Mouse (Mus musculus): ENCODE data around the gene 1700003E16Rik. TPM values are rescaled to one million over a fixed set of nuclear protein-coding genes. Genes with fewer than 3 reads are reported as not detected.

Gene 1700003E16Rik
- polyA plus RNA-seq, 1 experiment from 2014 or later, result 2.0 TPM

- Histone ChIP-seq H3K4me1 (peaks cover 45% of the 10 kb centered on the region), H3K4me3 (no peak overlapping the region), H3K27ac (replicated peaks) (no peak overlapping the region), H3K9me3 (replicated peaks) (no peaks in the 10 kb centered on the region), H3K27me3 (ENCODE audit: low read depth, poor library complexity, severe bottlenecking) (no peaks in the 10 kb centered on the region), H3K36me3 (no peaks in the 10 kb centered on the region; the same call in 1 of the 2 replicates)
- 88% methylated on average over 5 of the region's 5 CpGs for WGBS
- DNase-seq (ENCODE audit: low spot score), result no peak
Measured at GRCm38 (mm10) chr6:83169872-83170271, 13.7 kb downstream of the 1700003E16Rik start.

GRCm38 (mm10) chr6:83171063-83171462, 14.9 kb downstream of the 1700003E16Rik start:
- 81% methylated on average over 5 of the region's 5 CpGs for WGBS

GRCm38 (mm10) chr6:83172240-83172920, 16.2 kb downstream of the 1700003E16Rik start:
- H3K36me3 ChIP-seq, result peaks cover 7% of the 10 kb centered on the region
- no peaks in the 10 kb centered on the region for H3K9me3 ChIP-seq (replicated peaks)
- no peak overlapping the region for H3K4me3 ChIP-seq
- H3K27me3 ChIP-seq (ENCODE audit: low read depth, poor library complexity, severe bottlenecking), result no peaks in the 10 kb centered on the region
- DNase-seq (ENCODE audit: low spot score), result no peak
- 57% methylated on average over 9 of the region's 9 CpGs for WGBS
- H3K4me1 ChIP-seq, result peaks cover 29% of the 10 kb centered on the region
- peak overlapping the region; percentile 38; the same call in 1 of the 2 replicates for H3K27ac ChIP-seq (replicated peaks)

More at GRCm38 (mm10) chr6:83171063-83171462, 14.9 kb downstream of the 1700003E16Rik start:
- Histone ChIP-seq H3K27me3 (ENCODE audit: low read depth, poor library complexity, severe bottlenecking) (no peaks in the 10 kb centered on the region), H3K36me3 (peaks cover 2% of the 10 kb centered on the region; the same call in 1 of the 2 replicates), H3K4me1 (peaks cover 40% of the 10 kb centered on the region), H3K4me3 (no peak overlapping the region), H3K27ac (replicated peaks) (no peak overlapping the region), H3K9me3 (replicated peaks) (no peaks in the 10 kb centered on the region)
- DNase-seq (ENCODE audit: low spot score), result no peak

- 89% methylated on average over 8 of the region's 8 CpGs for WGBS
- Histone ChIP-seq H3K27me3 (ENCODE audit: low read depth, poor library complexity, severe bottlenecking) (no peaks in the 10 kb centered on the region), H3K4me1 (peaks cover 42% of the 10 kb centered on the region)
Measured at GRCm38 (mm10) chr6:83175996-83176395, 19.8 kb downstream of the 1700003E16Rik start.

GRCm38 (mm10) chr6:83179390-83180117, 23.4 kb downstream of the 1700003E16Rik start:
- 13% methylated on average over 12 of the region's 12 CpGs for WGBS
- Histone ChIP-seq H3K27me3 (ENCODE audit: low read depth, poor library complexity, severe bottlenecking) (no peaks in the 10 kb centered on the region), H3K9me3 (replicated peaks) (no peaks in the 10 kb centered on the region), H3K36me3 (peaks cover 33% of the 10 kb centered on the region), H3K4me3 (peak overlapping the region; percentile 55), H3K27ac (replicated peaks) (peak overlapping the region; percentile 76), H3K4me1 (peaks cover 24% of the 10 kb centered on the region)
- peak; percentile 55 for DNase-seq (ENCODE audit: low spot score)

More at GRCm38 (mm10) chr6:83175996-83176395, 19.8 kb downstream of the 1700003E16Rik start:
- Histone ChIP-seq H3K9me3 (replicated peaks) (no peaks in the 10 kb centered on the region), H3K36me3 (peaks cover 8% of the 10 kb centered on the region; the same call in 1 of the 2 replicates), H3K4me3 (no peak overlapping the region), H3K27ac (replicated peaks) (no peak overlapping the region)
- DNase-seq (ENCODE audit: low spot score), result no peak

- Histone ChIP-seq H3K4me3 (peak overlapping the region; percentile 55; the same call in 1 of the 2 replicates), H3K4me1 (peaks cover 33% of the 10 kb centered on the region), H3K27me3 (ENCODE audit: low read depth, poor library complexity, severe bottlenecking) (no peaks in the 10 kb centered on the region), H3K9me3 (replicated peaks) (no peaks in the 10 kb centered on the region), H3K36me3 (peaks cover 39% of the 10 kb centered on the region), H3K27ac (replicated peaks) (no peak overlapping the region)
- WGBS, result 88% methylated on average over 6 of the region's 6 CpGs
- DNase-seq (ENCODE audit: low spot score), result no peak
Measured at GRCm38 (mm10) chr6:83180605-83181004, 24.4 kb downstream of the 1700003E16Rik start.

GRCm38 (mm10) chr6:83184858-83185435, 28.7 kb downstream of the 1700003E16Rik start:
- DNase-seq (ENCODE audit: low spot score), result no peak
- Histone ChIP-seq H3K4me1 (peaks cover 40% of the 10 kb centered on the region), H3K9me3 (replicated peaks) (no peaks in the 10 kb centered on the region), H3K27ac (replicated peaks) (0 out of 2 replicates have a peak overlapping the region, but pooled peaks have one; percentile 23), H3K27me3 (ENCODE audit: low read depth, poor library complexity, severe bottlenecking) (no peaks in the 10 kb centered on the region), H3K36me3 (peaks cover 49% of the 10 kb centered on the region), H3K4me3 (no peak overlapping the region)
- WGBS, result 87% methylated on average over 3 of the region's 3 CpGs

GRCm38 (mm10) chr6:83185895-83186861, 30.0 kb downstream of the 1700003E16Rik start:
- 6% methylated on average over 25 of the region's 25 CpGs for WGBS
- Histone ChIP-seq H3K27ac (replicated peaks) (peak overlapping the region; percentile 85), H3K4me1 (peaks cover 35% of the 10 kb centered on the region), H3K36me3 (peaks cover 61% of the 10 kb centered on the region), H3K27me3 (ENCODE audit: low read depth, poor library complexity, severe bottlenecking) (no peaks in the 10 kb centered on the region), H3K4me3 (peak overlapping the region; percentile 58), H3K9me3 (replicated peaks) (no peaks in the 10 kb centered on the region)
- DNase-seq (ENCODE audit: low spot score), result peak; percentile 87

- Histone ChIP-seq H3K9me3 (replicated peaks) (no peaks in the 10 kb centered on the region), H3K4me1 (peaks cover 35% of the 10 kb centered on the region), H3K27ac (replicated peaks) (peak overlapping the region; percentile 85), H3K36me3 (peaks cover 69% of the 10 kb centered on the region), H3K4me3 (peak overlapping the region; percentile 58), H3K27me3 (ENCODE audit: low read depth, poor library complexity, severe bottlenecking) (no peaks in the 10 kb centered on the region)
- WGBS, result 61% methylated on average over 2 of the region's 2 CpGs
- no peak for DNase-seq (ENCODE audit: low spot score)
Measured at GRCm38 (mm10) chr6:83186946-83187345, 30.7 kb downstream of the 1700003E16Rik start.

- Histone ChIP-seq H3K27ac (replicated peaks) (no peak overlapping the region), H3K4me3 (no peak overlapping the region), H3K4me1 (peaks cover 10% of the 10 kb centered on the region), H3K9me3 (replicated peaks) (no peaks in the 10 kb centered on the region), H3K36me3 (peaks cover 99% of the 10 kb centered on the region), H3K27me3 (ENCODE audit: low read depth, poor library complexity, severe bottlenecking) (no peaks in the 10 kb centered on the region)
- 92% methylated on average over 7 of the region's 7 CpGs for WGBS
- no peak for DNase-seq (ENCODE audit: low spot score)
Measured at GRCm38 (mm10) chr6:83193571-83193970, 37.4 kb downstream of the 1700003E16Rik start.

- no peak for DNase-seq (ENCODE audit: low spot score)
- Histone ChIP-seq H3K4me1 (peaks cover 10% of the 10 kb centered on the region), H3K27ac (replicated peaks) (no peak overlapping the region), H3K4me3 (no peak overlapping the region), H3K36me3 (peaks cover 87% of the 10 kb centered on the region), H3K27me3 (ENCODE audit: low read depth, poor library complexity, severe bottlenecking) (no peaks in the 10 kb centered on the region), H3K9me3 (replicated peaks) (no peaks in the 10 kb centered on the region)
- WGBS, result 47% methylated on average over 15 of the region's 15 CpGs
Measured at GRCm38 (mm10) chr6:83197345-83198004, 41.3 kb downstream of the 1700003E16Rik start.

Data from midbrain, embryonic 10.5 days (tissue).